Mouse (Mus musculus): ENCODE measurements around the gene Adamts20. TPM values are rescaled to one million over a fixed set of nuclear protein-coding genes. Genes with fewer than 3 reads are reported as not detected.

Adamts20 gene
- total RNA-seq, 2 experiments from 2014 or later = 0.29 TPM

Other genes starting within 250 kb of the Adamts20 start
- 1 to 10 TPM; 2.5 to 3.3 TPM for gene Pus7l, start 78.1 kb upstream of the Adamts20 start, total RNA-seq (2021)
- gene Irak4, start 78.2 kb upstream of the Adamts20 start, total RNA-seq (2021) = 1 to 10 TPM; 6.2 to 7.6 TPM
- gene Twf1, start 124.5 kb upstream of the Adamts20 start, total RNA-seq (2021) = 10 to 100 TPM; 24.3 to 24.6 TPM
- 10 to 100 TPM; 13.8 to 14.8 TPM for gene Tmem117, start 163.8 kb upstream of the Adamts20 start, total RNA-seq (2021)

Measured in heart, postnatal 14 days (tissue).